Mouse (Mus musculus) limb, embryonic 14.5 days (tissue): ENCODE data around the gene Slc25a51. TPM values are rescaled to one million over a fixed set of nuclear protein-coding genes. Genes with fewer than 3 reads are reported as not detected.
"Not testable (repeated sequence)": the region's sequence is repeated elsewhere in the genome, so short reads cannot be mapped to it uniquely, and the experiment has no call there.

ENCODE experiments used
- ATAC-seq: fragments of 200-750 bp; cut with Nextera tagmentation; 2 replicates; pipeline ENCODE4 v1.8.0; 2017; ENCODE audit warnings: low read depth, moderate number of reproducible peaks, moderate TSS enrichment; ENCODE audit not compliant: low FRiP score
- DNase-seq: peaks from one replicate; pipeline ENCODE4 v3.0.0-alpha.2; 2015; ENCODE audit warnings: low spot score
- H3K27ac ChIP-seq: fragments of 300-500 bp; sonication (generic); replicated peaks from 2 replicates; pipeline ENCODE4 v1.5.1; 2014; ENCODE audit warnings: low read depth, mild to moderate bottlenecking, low read length, moderate library complexity, mixed read lengths
- H3K27me3 ChIP-seq: fragments of 300-500 bp; sonication (generic); 2 replicates; pipeline ENCODE4 v1.6.1; 2014; ENCODE audit warnings: low read length, mixed read lengths; ENCODE audit not compliant: control insufficient read depth, insufficient read depth
- H3K36me3 ChIP-seq: fragments of 300-500 bp; sonication (generic); 2 replicates; pipeline ENCODE4 v1.6.1; 2014; ENCODE audit warnings: mild to moderate bottlenecking, low read length, moderate library complexity, mixed read lengths; ENCODE audit not compliant: control insufficient read depth, insufficient read depth
- H3K4me1 ChIP-seq: fragments of 300-500 bp; sonication (generic); 2 replicates; pipeline ENCODE4 v1.6.1; 2014; ENCODE audit warnings: antibody characterized with exemption, low read length, mixed read lengths; ENCODE audit not compliant: control insufficient read depth, insufficient read depth
- H3K4me2 ChIP-seq: fragments of 300-500 bp; sonication (generic); replicated peaks from 2 replicates; pipeline ENCODE4 v1.6.1; 2014; ENCODE audit warnings: low read depth, mild to moderate bottlenecking, low read length, moderate library complexity; ENCODE audit not compliant: severe bottlenecking
- H3K4me3 ChIP-seq: fragments of 300-500 bp; sonication (generic); replicated peaks from 2 replicates; pipeline ENCODE4 v1.5.1; 2014; ENCODE audit warnings: low read length
- H3K9ac ChIP-seq: fragments of 300-500 bp; sonication (generic); 2 replicates; pipeline ENCODE4 v1.6.1; 2014; ENCODE audit warnings: mild to moderate bottlenecking, low read depth, low read length, moderate library complexity; ENCODE audit not compliant: severe bottlenecking
- H3K9me3 ChIP-seq: fragments of 300-500 bp; sonication (generic); 2 replicates; pipeline ENCODE4 v1.6.1; 2016; ENCODE audit warnings: low read length; ENCODE audit not compliant: control insufficient read depth
- POLR2A ChIP-seq: fragments of 200-500 bp; IDR thresholded peaks from 2 replicates; pipeline ENCODE4 v1.8.0; 2012; ENCODE audit warnings: inconsistent platforms, mild to moderate bottlenecking, moderate library complexity, borderline replicate concordance; ENCODE audit not compliant: insufficient read depth, insufficient read length; ENCODE audit errors: extremely low read depth
- WGBS: fragments of 180-500 bp; shearing (Covaris S2); extraction: QIAGEN DNeasy Blood & Tissue Kit; methylation state at CpG from one replicate; pipeline ENCODE4 v1.1.7; 2014; 5-methylcytosine and 5-hydroxymethylcytosine counted together
- polyA plus RNA-seq, 2 experiments: library from polyadenylated mRNA; depleted of rRNA in 1 of 2; stranded (reverse) in 1 of 2; unstranded in 1 of 2; fragments of >200 nt; fragmentation: Nextera tagmentation in 1 of 2; extraction: Ambion mirVana in 1 of 2; gene quantifications; 2 replicates each; pipeline versions ENCODE4 v1.2.1 to v1.2.3; 2012 to 2014

Gene Slc25a51
- polyA plus RNA-seq, 2 experiments, result 41.5 to 85.5 TPM

DNA sequence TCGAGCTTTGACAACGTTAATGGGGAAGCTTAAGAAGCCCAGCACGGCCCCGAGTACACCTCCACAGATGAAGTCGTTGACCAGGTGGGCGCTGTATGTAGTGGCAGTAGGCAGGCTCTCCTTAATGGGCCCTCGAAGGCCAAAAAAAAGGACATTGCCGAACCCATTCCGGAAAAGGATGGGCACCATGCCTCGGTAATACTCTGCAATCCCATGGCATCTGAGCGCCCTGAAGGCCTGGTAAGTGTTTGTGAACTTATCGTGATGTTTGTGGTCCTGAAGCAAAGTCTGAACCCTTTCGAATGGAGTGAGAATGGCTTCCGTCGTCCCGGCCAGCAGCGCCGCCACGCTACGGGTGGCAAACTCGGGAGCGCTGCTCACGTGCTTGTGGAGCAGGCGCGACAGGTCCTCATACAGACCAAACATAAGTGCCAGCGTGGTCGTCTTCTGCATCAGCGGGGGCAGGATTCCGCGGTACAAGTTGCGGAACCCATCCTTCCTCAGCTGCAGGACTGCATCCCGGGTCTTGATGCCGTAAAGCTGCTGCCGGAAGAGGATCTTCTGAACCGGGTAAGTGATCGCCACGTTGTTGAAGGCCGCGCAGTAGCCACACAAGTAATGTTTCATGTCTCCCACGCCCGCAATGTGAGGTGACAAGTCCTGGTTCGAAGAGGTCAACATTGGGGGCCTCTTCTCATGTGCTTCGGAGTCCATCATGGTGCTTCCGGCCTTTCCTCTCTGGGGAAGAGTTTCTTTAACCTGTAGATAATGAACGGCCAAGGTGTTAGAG lies 8.9 kb downstream of the Slc25a51 start:
- Histone ChIP-seq H3K27ac (no peak overlapping the region), H3K9me3 (no peaks in the 10 kb centered on the region), H3K4me1 (no peaks in the 10 kb centered on the region), H3K27me3 (no peaks in the 10 kb centered on the region), H3K36me3 (peaks cover 67% of the 10 kb centered on the region), H3K4me3 (no peak overlapping the region), H3K4me2 (no peak overlapping the region), H3K9ac (no peak overlapping the region)
- no peak for ATAC-seq
- TF ChIP-seq POLR2A, result no peak
- 95% methylated on average over 45 of the region's 45 CpGs for WGBS
- DNase-seq, result no peak

DNA sequence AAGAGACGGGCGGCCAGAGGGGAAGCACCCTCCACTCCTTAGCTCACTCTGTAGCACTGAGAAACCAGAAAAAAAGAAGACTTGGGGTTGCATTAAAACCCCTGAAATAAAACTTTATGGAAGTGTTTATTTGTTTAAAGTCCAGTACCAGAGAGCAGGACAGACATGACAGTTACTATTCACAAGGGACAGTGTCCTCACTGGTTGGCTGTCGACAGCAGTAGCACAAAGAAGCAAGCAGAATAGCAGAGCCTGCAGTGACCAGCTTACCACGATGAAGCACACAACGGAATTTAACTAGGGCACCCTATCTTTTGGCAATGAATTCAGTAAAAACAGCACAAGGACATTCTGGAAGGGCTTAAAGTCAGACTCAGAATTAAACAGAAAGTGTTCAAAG lies 10.3 kb downstream of the Slc25a51 start:
- peaks cover 55% of the 10 kb centered on the region for H3K36me3 ChIP-seq
- WGBS, result 83% methylated on average over 5 of the region's 5 CpGs
- H3K4me2 ChIP-seq, H3K27me3 ChIP-seq, H3K4me1 ChIP-seq, H3K27ac ChIP-seq, H3K9ac ChIP-seq, H3K9me3 ChIP-seq, DNase-seq, H3K4me3 ChIP-seq, ATAC-seq: not testable (repeated sequence)

DNA sequence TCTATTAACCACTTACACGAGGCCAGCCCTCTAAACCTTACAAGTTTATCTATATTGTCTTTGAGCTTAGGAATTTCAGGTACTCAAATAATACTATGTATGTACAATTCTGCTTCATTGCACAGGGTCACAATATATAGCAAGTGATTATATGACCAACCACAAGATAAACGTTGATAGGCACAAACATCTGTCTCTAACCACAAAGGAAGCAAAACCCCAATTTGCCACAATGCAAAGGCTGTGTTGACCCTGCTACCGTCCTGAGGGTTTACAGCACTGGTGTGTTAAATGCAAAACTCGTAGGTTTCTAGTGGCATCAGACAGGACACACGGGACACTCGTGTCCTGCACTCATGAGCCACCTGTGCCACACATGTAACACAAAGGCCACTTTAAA lies 12.4 kb downstream of the Slc25a51 start:
- WGBS, result 74% methylated on average over 5 of the region's 6 CpGs
- not testable (repeated sequence) for H3K4me2 ChIP-seq, ATAC-seq, H3K27ac ChIP-seq, H3K9ac ChIP-seq, H3K27me3 ChIP-seq, DNase-seq, H3K4me1 ChIP-seq, H3K9me3 ChIP-seq, H3K4me3 ChIP-seq
- peaks cover 37% of the 10 kb centered on the region for H3K36me3 ChIP-seq

DNA sequence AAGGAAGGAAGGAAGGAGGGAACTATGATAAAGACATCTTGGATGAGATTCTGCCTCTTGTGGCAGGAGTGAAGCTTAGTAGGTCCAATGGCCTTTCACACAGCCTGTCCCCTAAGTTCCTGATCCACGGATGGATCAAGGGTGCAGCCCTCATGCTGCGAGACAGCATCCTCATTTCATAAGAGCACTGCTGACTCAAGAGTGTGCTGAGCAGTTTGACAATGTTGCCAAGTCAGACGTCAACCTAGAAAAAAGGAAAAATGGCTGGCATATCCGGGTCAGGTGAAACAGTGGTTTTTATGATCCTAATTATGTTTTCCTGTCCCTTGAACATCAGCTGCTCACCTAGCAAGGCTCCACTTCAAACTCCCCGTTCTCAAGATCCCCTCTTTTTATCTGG lies 14.9 kb downstream of the Slc25a51 start:
- Histone ChIP-seq H3K27me3 (no peaks in the 10 kb centered on the region), H3K9ac (no peak overlapping the region), H3K27ac (no peak overlapping the region), H3K4me2 (no peak overlapping the region), H3K9me3 (no peaks in the 10 kb centered on the region), H3K4me1 (no peaks in the 10 kb centered on the region), H3K36me3 (peaks cover 15% of the 10 kb centered on the region), H3K4me3 (no peak overlapping the region)
- 79% methylated on average over 5 of the region's 5 CpGs for WGBS
- no peak for TF ChIP-seq POLR2A
- DNase-seq (no peak), ATAC-seq (no peak)

DNA sequence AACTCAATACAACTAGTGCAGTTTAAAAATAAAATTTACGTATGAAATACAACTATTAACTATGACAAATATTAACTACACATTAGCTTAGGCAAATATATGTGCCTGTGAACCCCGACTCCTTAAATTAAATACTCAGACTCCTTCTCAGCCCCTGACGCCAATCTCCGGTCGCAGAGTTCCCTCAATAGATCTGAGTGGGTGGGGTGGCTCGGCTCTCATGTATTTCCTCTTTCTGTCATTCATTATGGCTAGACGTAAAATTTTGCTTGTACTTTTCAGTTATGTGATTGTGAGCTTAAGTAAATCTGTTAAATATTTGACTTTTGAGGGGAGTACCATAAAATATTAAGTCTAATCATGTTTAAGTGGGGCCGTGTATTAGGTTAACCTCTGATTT lies 15.6 kb downstream of the Slc25a51 start:
- Histone ChIP-seq H3K27ac (no peak overlapping the region), H3K9ac (no peak overlapping the region), H3K4me3 (no peak overlapping the region), H3K4me2 (no peak overlapping the region), H3K27me3 (no peaks in the 10 kb centered on the region), H3K36me3 (peaks cover 8% of the 10 kb centered on the region), H3K4me1 (no peaks in the 10 kb centered on the region), H3K9me3 (no peaks in the 10 kb centered on the region)
- WGBS, result 74% methylated on average over 8 of the region's 8 CpGs
- no peak for TF ChIP-seq POLR2A
- DNase-seq (no peak), ATAC-seq (no peak)

DNA sequence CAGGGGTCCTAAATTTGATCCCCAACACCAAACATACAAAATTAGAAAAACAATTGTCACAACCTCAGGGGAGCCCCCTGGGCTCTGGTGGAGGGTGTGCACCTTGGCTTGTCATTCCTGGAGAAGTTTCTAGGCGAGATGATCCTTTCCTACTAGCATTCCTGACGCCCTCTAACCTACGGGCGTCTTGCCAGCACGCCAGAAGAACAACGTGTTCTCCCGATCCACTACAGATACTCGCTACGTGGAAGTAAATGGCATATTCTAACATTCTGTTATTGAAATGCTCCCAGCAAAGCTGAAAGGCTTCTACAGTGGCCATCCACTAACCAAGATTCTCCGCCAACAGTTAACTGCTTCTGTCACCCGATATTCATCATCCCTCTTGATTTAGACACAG lies 16.0 kb downstream of the Slc25a51 start:
- no peak overlapping the region for H3K9ac ChIP-seq
- TF ChIP-seq POLR2A, result no peak
- DNase-seq (no peak), ATAC-seq (no peak)
- no peaks in the 10 kb centered on the region for H3K9me3 ChIP-seq
- 63% methylated on average over 11 of the region's 11 CpGs for WGBS
- H3K27me3 ChIP-seq, result no peaks in the 10 kb centered on the region
- no peak overlapping the region for H3K4me3 ChIP-seq
- H3K4me1 ChIP-seq, result no peaks in the 10 kb centered on the region
- peaks cover 4% of the 10 kb centered on the region for H3K36me3 ChIP-seq
- no peak overlapping the region for H3K4me2 ChIP-seq
- H3K27ac ChIP-seq, result no peak overlapping the region
